ENCODE assay signal across 8 mouse cellular contexts in genomic region chr4:145050518-145051208, GRCm38 (mm10).
DNase-seq lines count a peak whose midpoint lies in the region; ATAC-seq and TF ChIP-seq lines count a peak whose summit lies in the region.

No protein-coding gene starts in this region.

- H3K79me2 ChIP-seq in macrophage (ENCODE audit: inconsistent target), result no peaks in the 10 kb centered on the region

- H3K9ac ChIP-seq in kidney, postnatal 0 days (ENCODE audit: low read depth, low read length), result no peak overlapping the region
- H3K9ac ChIP-seq in hindbrain, embryonic 15.5 days, result no peak overlapping the region

- H3K27me3 ChIP-seq in kidney, postnatal 0 days (ENCODE audit: insufficient read depth, low read length), result no peaks in the 10 kb centered on the region
- H3K27me3 ChIP-seq in hindbrain, embryonic 15.5 days, result no peaks in the 10 kb centered on the region

- DNase-seq in kidney, postnatal 0 days (ENCODE audit: low spot score), result peak; percentile 72
- no peak for DNase-seq in kidney, adult 9 months
- no peak for DNase-seq in frontal cortex, postnatal 14 days (ENCODE audit: low spot score in 2 of 2)
- DNase-seq in frontal cortex, postnatal 25 days (ENCODE audit: low spot score in 2 of 2), result no peak
- no peak for DNase-seq in gastrocnemius, postnatal 14 days

- H3K4me1 ChIP-seq in kidney, postnatal 0 days (replicated peaks; ENCODE audit: insufficient read depth, low read length), result peaks cover 7% of the 10 kb centered on the region; the same call in 1 of the 2 replicates
- H3K4me1 ChIP-seq in cortical plate, adult 2 months (ENCODE audit: control insufficient read depth, insufficient read depth, low read length), result peaks cover 18% of the 10 kb centered on the region
- no peaks in the 10 kb centered on the region for H3K4me1 ChIP-seq in hindbrain, embryonic 15.5 days (replicated peaks)

- intact Hi-C loops in gastrocnemius, postnatal 14 days (cut with DNase I; ENCODE audit: low total_unique reads), result loop anchor here (10.0 kb wide), 1 partner anchor 156 kb away; the partner anchor contains the start of gene Dhrs3

- no peak overlapping the region for H3K4me2 ChIP-seq in kidney, postnatal 0 days (ENCODE audit: low read length)
- H3K4me2 ChIP-seq in hindbrain, embryonic 15.5 days, result no peak overlapping the region

- 45% methylated on average over 8 of the region's 8 CpGs for WGBS in kidney, postnatal 0 days
- 67% methylated on average over 8 of the region's 8 CpGs for WGBS in hindbrain, embryonic 15.5 days
- 68% methylated on average over 8 of the region's 8 CpGs for WGBS in macrophage (ENCODE audit: missing documents)

- no peak for TF ChIP-seq POLR2A in cortical plate, adult 2 months (IDR thresholded peaks at IDR 0.05; ENCODE audit: extremely low read depth, insufficient read depth, low read length)

- ATAC-seq in kidney, postnatal 0 days (replicated peaks; ENCODE audit: low FRiP score, low read depth), result no peak; the same call in 1 of the 2 replicates
- ATAC-seq in hindbrain, embryonic 15.5 days (ENCODE audit: low FRiP score, low read depth), result peak; percentile 67; the same call in 1 of the 2 replicates

- H3K4me3 ChIP-seq in kidney, postnatal 0 days (replicated peaks; ENCODE audit: low read depth, low read length), result no peak overlapping the region
- no peak overlapping the region for H3K4me3 ChIP-seq in cortical plate, adult 2 months (ENCODE audit: insufficient read depth, low read length)
- no peak overlapping the region for H3K4me3 ChIP-seq in hindbrain, embryonic 15.5 days
- no peak overlapping the region for H3K4me3 ChIP-seq in macrophage (ENCODE audit: inconsistent target)

- 0 out of 2 replicates have a peak, but pooled peaks cover 10% of the 10 kb centered on the region for H3K36me3 ChIP-seq in kidney, postnatal 0 days (ENCODE audit: insufficient read depth, low read length)
- H3K36me3 ChIP-seq in hindbrain, embryonic 15.5 days, result peaks cover 48% of the 10 kb centered on the region
- peaks cover 32% of the 10 kb centered on the region; the same call in 1 of the 2 replicates for H3K36me3 ChIP-seq in macrophage (ENCODE audit: inconsistent target)

- peak; percentile 68 for TF ChIP-seq CTCF in kidney, postnatal 0 days (IDR thresholded peaks at IDR 0.05; ENCODE audit: low read depth)
- TF ChIP-seq CTCF in cortical plate, adult 2 months (IDR thresholded peaks at IDR 0.05; ENCODE audit: extremely low read depth, insufficient read depth, low read length), result 0 out of 2 replicates have a peak, but pooled peaks have one; percentile 14

- peak overlapping the region; percentile 62 for H3K27ac ChIP-seq in kidney, postnatal 0 days
- no peak overlapping the region for H3K27ac ChIP-seq in cortical plate, adult 2 months (ENCODE audit: insufficient read depth, low read length)
- 0 out of 2 replicates have a peak overlapping the region, but pooled peaks have one; percentile 34 for H3K27ac ChIP-seq in hindbrain, embryonic 15.5 days (replicated peaks)
- peak overlapping the region; percentile 22; the same call in 1 of the 2 replicates for H3K27ac ChIP-seq in macrophage

- H3K9me3 ChIP-seq in kidney, postnatal 0 days (replicated peaks; ENCODE audit: low read length), result no peaks in the 10 kb centered on the region
- no peaks in the 10 kb centered on the region for H3K9me3 ChIP-seq in hindbrain, embryonic 15.5 days
